Mouse (Mus musculus) heart, postnatal 0 days (tissue): Measurements from ENCODE around the gene Rcor2. TPM values are rescaled to one million over a fixed set of nuclear protein-coding genes. Genes with fewer than 3 reads are reported as not detected.
A peak's percentile ranks its signal among the peaks of the same experiment; 100 is the strongest.

Experiments
- ATAC-seq: fragments of 200-750 bp; cut with Nextera tagmentation; 2 replicates; pipeline ENCODE4 v1.8.0; 2017; ENCODE audit warnings: low read depth, moderate number of reproducible peaks, moderate library complexity; ENCODE audit not compliant: insufficient read depth
- DNase-seq: peaks from one replicate; pipeline ENCODE4 v3.0.0-alpha.2; 2016; ENCODE audit warnings: low spot score
- H3K27ac ChIP-seq: fragments of 300-500 bp; sonication (generic); 2 replicates; pipeline ENCODE4 v1.5.1; 2014; ENCODE audit warnings: low read depth, mild to moderate bottlenecking
- H3K27me3 ChIP-seq: fragments of 300-500 bp; sonication (generic); 2 replicates; pipeline ENCODE4 v1.6.1; 2014; ENCODE audit warnings: low read length, mixed read lengths; ENCODE audit not compliant: control insufficient read depth, insufficient read depth
- H3K36me3 ChIP-seq: fragments of 300-500 bp; sonication (generic); replicated peaks from 2 replicates; pipeline ENCODE4 v1.6.1; 2014; ENCODE audit warnings: low read length, mixed read lengths; ENCODE audit not compliant: control insufficient read depth, insufficient read depth
- H3K4me1 ChIP-seq: fragments of 300-500 bp; sonication (generic); 2 replicates; pipeline ENCODE4 v1.6.1; 2014; ENCODE audit warnings: antibody characterized with exemption; ENCODE audit not compliant: control insufficient read depth, insufficient read depth
- H3K4me2 ChIP-seq: fragments of 300-500 bp; sonication (generic); 2 replicates; pipeline ENCODE4 v1.6.1; 2014; ENCODE audit warnings: low read depth, mild to moderate bottlenecking, low read length, moderate library complexity
- H3K4me3 ChIP-seq: fragments of 300-500 bp; sonication (generic); 2 replicates; pipeline ENCODE4 v1.5.1; 2014; ENCODE audit warnings: low read depth, low read length
- H3K9ac ChIP-seq: fragments of 300-500 bp; sonication (generic); replicated peaks from 2 replicates; pipeline ENCODE4 v1.6.1; 2014; ENCODE audit warnings: low read depth, low read length, mixed read lengths
- H3K9me3 ChIP-seq: fragments of 300-500 bp; sonication (generic); replicated peaks from 2 replicates; pipeline ENCODE4 v1.6.1; 2016; ENCODE audit warnings: low read length; ENCODE audit not compliant: control insufficient read depth
- CTCF ChIP-seq: IDR thresholded peaks from 2 replicates; pipeline ENCODE4 v1.5.1; 2016; ENCODE audit warnings: antibody characterized with exemption, control low read depth, low read depth
- EP300 ChIP-seq: IDR thresholded peaks from 2 replicates; pipeline ENCODE4 v1.6.1; 2016; ENCODE audit warnings: antibody characterized with exemption, low read depth
- WGBS: fragments of 180-500 bp; shearing (Covaris S2); extraction: QIAGEN DNeasy Blood & Tissue Kit; methylation state at CpG from one replicate; pipeline ENCODE4 v1.1.7; 2014; 5-methylcytosine and 5-hydroxymethylcytosine counted together
- polyA plus RNA-seq: library from polyadenylated mRNA; unstranded; fragments of >200 nt; fragmentation: Nextera tagmentation; extraction: Ambion mirVana; gene quantifications from 2 replicates; pipeline ENCODE4 v1.2.1, GENCODE M21; 2015
- total RNA-seq: library from RNA; depleted of rRNA; stranded (reverse); fragments of >200 nt; gene quantifications from 2 replicates; pipeline ENCODE4 v1.2.3, GENCODE M21; 2014; ENCODE audit warnings: low replicate concordance

Rcor2 gene
- total and polyA plus RNA-seq, 2 experiments from 2014 or later = 9.7 to 40.0 TPM

DNA sequence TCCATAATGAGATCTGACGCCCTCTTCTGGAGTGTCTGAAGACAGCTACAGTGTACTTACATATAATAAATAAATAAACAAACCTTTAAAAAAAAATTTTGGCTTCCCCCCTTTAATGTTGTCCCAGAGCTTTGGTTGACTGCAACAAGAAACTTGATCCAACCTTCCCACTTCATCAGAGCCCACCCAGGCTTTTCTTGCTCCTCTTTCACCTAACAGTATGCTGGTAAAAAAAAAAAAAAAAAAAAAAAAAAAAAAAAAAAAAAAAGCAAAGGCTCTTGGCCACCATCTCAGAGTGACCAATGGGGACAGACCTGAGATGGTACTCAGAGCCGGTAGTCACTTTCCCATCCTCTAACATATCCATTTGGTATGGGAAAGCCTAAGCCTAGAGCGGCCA, 21.2 kb downstream of the Rcor2 start:
- DNase-seq (no peak), ATAC-seq (no peak)
- peaks cover 14% of the 10 kb centered on the region for H3K4me1 ChIP-seq
- peaks cover 63% of the 10 kb centered on the region for H3K36me3 ChIP-seq
- WGBS = 75% methylated on average over 3 of the region's 3 CpGs
- no peak overlapping the region for H3K27ac ChIP-seq
- H3K4me3 ChIP-seq = no peak overlapping the region
- H3K9ac ChIP-seq = no peak overlapping the region
- no peaks in the 10 kb centered on the region for H3K9me3 ChIP-seq
- TF ChIP-seq CTCF (no peak), EP300 (no peak)
- no peak overlapping the region for H3K4me2 ChIP-seq
- H3K27me3 ChIP-seq = no peaks in the 10 kb centered on the region

DNA sequence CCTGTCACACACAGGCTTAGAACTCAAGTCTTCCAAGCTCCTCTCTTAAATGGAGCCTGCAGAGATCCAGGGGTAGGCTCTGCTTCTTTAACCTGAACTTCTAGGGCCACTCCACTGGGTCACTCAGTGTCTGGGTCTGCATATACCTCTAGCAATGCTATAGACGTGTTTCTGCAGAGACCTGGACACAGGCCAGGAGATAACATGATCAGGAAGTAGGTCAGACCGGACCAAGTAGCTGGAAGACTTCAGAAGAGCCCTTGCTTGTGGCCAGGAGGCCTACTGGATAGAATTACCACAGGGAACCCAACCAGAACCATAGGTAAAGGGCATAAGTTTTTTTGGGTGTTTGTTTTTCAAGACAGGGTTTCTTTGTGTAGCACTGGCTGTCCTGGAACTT, 22.6 kb downstream of the Rcor2 start:
- Histone ChIP-seq H3K27me3 (no peaks in the 10 kb centered on the region), H3K4me3 (no peak overlapping the region), H3K36me3 (peaks cover 48% of the 10 kb centered on the region), H3K4me2 (no peak overlapping the region), H3K27ac (no peak overlapping the region), H3K4me1 (peaks cover 29% of the 10 kb centered on the region), H3K9me3 (no peaks in the 10 kb centered on the region), H3K9ac (no peak overlapping the region)
- WGBS = 3% methylated on average over 2 of the region's 2 CpGs
- ATAC-seq (no peak), DNase-seq (no peak)
- TF ChIP-seq CTCF (no peak), EP300 (no peak)

GRCm38 (mm10) chr19:7291958-7292709, 25.0 kb downstream of the Rcor2 start:
- Histone ChIP-seq H3K36me3 (peaks cover 25% of the 10 kb centered on the region), H3K27me3 (no peaks in the 10 kb centered on the region), H3K4me3 (no peak overlapping the region), H3K9ac (0 out of 2 replicates have a peak overlapping the region, but pooled peaks have one; percentile 5), H3K4me2 (no peak overlapping the region), H3K4me1 (peaks cover 38% of the 10 kb centered on the region), H3K27ac (no peak overlapping the region), H3K9me3 (no peaks in the 10 kb centered on the region)
- ATAC-seq (no peak), DNase-seq (no peak)
- 76% methylated on average over 7 of the region's 7 CpGs for WGBS
- TF ChIP-seq CTCF = no peak
- TF ChIP-seq EP300 = no peak

- no peak overlapping the region; the same call in 1 of the 2 replicates for H3K9ac ChIP-seq
- DNase-seq (no peak), ATAC-seq (no peak)
- H3K36me3 ChIP-seq = peaks cover 13% of the 10 kb centered on the region
- peak overlapping the region; percentile 22; the same call in 1 of the 2 replicates for H3K4me3 ChIP-seq
- H3K9me3 ChIP-seq = no peaks in the 10 kb centered on the region
- TF ChIP-seq CTCF = no peak
- no peaks in the 10 kb centered on the region for H3K27me3 ChIP-seq
- H3K4me1 ChIP-seq = peaks cover 41% of the 10 kb centered on the region
- WGBS = 62% methylated on average over 8 of the region's 8 CpGs
- H3K27ac ChIP-seq = peak overlapping the region; percentile 40
- peak overlapping the region; percentile 30; the same call in 1 of the 2 replicates for H3K4me2 ChIP-seq
These were observed 27.2 kb downstream of the Rcor2 start for GRCm38 (mm10) chr19:7294098-7294876.

- peaks cover 5% of the 10 kb centered on the region; the same call in 1 of the 2 replicates for H3K36me3 ChIP-seq
- TF ChIP-seq CTCF = no peak
- no peak for TF ChIP-seq EP300
- ATAC-seq (no peak), DNase-seq (no peak)
- peak overlapping the region; percentile 36; the same call in 1 of the 2 replicates for H3K9ac ChIP-seq
- H3K27ac ChIP-seq = peak overlapping the region; percentile 40
- H3K4me1 ChIP-seq = peaks cover 37% of the 10 kb centered on the region
- H3K4me3 ChIP-seq = peak overlapping the region; percentile 22; the same call in 1 of the 2 replicates
- no peaks in the 10 kb centered on the region for H3K9me3 ChIP-seq
- H3K4me2 ChIP-seq = peak overlapping the region; percentile 30; the same call in 1 of the 2 replicates
- H3K27me3 ChIP-seq = no peaks in the 10 kb centered on the region
- 45% methylated on average over 15 of the region's 15 CpGs for WGBS
These were observed 28.0 kb downstream of the Rcor2 start for GRCm38 (mm10) chr19:7295071-7295658.
